Mouse (Mus musculus): ENCODE results near the gene Ccr10.
A peak's percentile ranks its signal among the peaks of the same experiment; 100 is the strongest.
"Not testable (repeated sequence)": the region's sequence is repeated elsewhere in the genome, so short reads cannot be mapped to it uniquely, and the experiment has no call there.

The Ccr10 gene

DNA sequence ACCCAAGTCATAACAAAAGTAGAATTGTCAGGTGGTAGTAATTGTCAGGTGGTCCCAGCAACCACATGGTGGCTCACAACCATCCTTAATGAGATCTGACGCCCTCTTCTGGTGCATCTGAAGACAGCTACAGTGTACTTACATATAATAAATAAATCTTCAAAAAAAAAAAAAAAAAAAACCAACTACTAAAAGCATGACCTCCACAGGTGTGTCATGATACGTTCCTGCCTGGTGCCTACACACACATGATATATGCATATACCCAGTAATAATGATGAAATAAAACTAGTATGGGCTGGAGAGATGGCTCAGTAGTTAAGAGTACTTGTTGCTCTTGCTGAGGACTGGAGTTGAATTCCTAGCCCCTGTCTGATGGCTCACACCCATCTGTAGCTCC is 24.2 kb downstream of the Ccr10 start:
- DNase-seq: no peak

DNA sequence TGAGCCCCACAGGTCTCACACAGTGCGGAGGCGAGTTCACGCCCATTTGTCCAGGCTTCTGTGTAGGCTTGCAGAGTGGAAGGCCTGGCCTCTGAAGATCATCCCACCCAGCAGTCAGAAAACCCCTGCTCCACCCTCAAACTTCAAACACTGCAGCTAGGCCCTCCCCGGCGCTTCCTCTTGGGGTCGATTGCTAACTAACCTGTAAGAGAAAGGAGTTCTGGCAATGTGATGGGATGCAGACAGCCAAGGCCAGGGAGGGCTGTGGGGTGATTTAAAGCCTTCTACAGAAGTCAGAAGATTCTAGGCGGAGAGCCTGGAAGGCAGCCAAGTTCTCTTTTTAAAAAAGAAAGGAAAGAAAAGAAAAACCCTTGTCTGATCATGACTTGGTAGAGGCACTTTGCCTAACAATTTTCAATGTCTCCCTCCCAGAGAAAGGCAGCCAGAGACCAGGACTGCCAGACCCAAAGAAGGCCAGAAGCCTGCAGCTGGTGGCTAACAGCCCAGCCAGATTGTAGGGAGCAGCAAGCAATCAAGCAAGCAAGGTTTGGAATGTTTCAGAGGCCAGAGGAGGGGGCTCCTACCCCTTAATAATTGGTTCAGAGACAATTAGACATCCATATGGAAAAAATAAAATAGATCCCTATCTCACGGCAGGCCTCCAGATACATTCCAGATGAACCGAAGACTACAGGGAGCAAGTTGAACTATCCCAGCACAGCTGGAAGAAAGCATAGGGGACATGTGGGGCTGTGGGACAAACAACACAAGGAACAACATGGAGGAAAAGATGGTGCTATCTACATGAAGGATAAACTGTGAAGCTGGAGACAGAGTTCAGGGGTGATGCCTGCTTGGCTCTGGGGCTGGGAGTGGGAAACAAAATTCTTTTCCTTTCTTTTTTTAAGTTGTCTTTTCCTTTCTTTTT is 25.8 kb downstream of the Ccr10 start:
- DNase-seq: no peak

DNA sequence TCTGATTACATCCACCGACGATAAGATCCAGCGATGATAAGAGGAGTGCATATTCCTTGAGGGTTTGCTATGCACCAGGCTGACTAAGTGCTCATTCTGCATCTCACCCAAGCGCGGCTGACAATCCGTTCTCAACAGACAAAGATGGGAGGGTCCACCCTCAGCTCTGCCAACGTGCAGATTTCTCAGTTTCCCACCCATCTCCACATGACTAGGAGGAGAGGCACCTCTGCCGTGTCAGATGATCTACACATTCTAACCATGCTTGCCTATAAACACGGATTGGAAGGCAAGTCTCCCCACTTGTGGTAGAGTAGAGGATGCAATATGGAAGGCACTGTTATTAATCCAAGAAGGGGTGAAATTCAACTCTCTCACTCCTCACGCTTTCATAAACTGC is 26.5 kb downstream of the Ccr10 start:
- DNase-seq: no peak

DNA sequence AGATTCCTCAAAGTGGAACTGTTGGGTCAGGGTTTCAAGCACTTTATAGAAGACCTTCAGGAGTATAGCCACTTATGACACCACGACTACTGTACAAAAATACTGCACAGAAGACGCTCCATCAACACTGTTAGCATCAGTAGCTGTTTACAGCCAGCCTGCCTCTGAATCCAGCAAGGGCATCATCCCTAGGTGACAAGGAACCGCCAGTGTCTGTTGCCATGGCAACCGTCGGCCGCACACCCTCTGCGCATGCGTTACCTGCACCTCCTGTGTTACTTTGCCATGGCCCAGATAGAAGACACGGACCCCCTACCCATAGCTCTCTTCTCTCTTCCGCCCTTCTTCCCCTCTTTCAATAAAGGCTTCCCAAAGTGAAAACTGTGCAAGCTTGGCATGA is 28.9 kb downstream of the Ccr10 start:
- no peak for DNase-seq

DNA sequence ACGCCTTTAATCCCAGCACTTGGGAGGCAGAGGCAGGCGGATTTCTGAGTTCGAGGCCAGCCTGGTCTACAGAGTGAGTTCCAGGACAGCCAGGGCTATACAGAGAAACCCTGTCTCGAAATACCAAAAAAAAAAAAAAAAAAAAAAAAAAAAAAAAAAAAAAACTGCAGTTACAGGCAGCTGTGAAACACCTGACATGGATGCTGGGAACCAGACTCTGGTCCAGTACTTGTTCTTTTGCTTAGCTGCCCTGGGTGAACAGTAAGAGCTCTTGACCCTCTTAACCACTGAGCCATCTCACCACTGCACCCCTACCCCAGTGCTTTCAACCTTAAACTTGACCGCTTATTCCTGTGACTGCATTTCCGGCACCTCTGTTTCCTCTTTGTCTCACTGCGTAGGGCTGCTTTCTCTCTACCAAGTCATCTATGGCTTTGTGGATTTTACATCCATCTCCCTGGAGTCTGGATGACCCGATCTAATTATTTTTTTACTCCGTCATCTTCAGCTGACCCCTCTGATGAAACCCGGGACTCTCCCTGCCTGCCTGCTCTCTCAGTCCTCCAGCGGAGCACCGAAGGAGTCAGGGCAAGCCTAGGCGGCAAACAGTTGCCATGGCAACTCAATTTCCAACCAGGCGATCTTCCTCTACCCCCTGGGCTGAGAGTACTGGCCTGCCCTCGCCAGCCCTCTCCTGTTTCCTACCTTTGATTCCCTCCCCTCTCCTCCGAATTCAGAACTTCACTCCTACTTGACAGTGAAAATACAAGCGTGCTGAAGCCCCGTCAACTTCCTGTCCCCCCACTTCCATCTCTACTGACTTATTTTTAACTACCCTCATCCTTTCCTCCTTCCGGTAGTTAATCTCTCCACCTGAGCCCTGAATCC is 31.7 kb downstream of the Ccr10 start:
- DNase-seq: peak; percentile 63 to 66

DNA sequence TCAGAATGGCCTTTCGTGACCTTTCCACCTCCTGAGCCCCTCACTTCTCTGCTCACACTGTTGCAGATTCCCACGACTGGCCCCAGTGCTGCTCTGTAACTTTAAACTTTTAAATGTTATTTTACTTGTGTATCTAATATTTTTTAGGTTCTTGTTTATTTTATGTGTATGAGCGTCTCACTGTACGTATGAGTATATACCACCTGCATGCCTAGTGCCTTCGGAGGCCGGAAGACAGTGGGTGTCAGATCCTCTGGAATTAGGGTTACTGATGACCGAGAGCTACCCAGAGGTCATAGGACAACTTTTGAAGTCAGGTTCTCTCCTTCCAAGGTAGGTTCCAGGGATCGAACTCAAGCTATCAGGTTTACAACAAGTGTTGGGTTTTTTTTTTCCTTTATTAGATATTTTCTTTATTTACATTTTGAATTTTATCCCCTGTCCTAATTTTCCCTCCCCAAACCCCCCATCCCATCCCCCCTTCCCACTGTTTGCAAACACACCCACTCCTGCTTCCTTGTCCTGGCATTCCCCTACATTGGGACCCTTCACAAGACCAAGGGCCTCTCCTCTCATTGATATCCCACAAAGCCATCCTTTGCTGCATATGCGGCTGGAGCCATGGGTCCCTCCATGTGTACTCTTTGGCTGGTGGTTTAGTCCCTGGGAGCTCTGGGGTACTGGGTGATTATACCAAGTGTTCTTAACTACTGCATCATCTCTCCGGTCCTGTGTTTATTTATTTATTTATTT is 32.9 kb downstream of the Ccr10 start:
- DNase-seq: no peak

DNA sequence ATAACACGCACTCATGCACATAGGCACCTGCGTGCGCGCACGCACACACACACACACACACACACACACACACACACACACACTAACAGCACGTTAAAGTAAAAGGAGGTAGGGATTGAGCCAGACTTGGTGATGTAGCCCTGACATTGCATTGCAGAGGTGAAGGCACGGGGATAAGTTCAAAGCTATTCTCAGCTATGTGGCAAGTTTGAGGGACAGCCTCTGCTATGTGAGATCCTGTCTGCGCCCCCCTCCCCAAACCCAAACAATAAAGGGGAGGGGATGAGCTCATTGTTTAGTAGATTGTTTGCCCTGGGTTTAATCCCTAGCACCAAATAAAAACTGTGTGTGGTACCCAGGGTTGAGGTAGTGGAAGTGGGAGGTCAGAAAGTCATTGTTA is 34.2 kb downstream of the Ccr10 start:
- no peak for DNase-seq

DNA sequence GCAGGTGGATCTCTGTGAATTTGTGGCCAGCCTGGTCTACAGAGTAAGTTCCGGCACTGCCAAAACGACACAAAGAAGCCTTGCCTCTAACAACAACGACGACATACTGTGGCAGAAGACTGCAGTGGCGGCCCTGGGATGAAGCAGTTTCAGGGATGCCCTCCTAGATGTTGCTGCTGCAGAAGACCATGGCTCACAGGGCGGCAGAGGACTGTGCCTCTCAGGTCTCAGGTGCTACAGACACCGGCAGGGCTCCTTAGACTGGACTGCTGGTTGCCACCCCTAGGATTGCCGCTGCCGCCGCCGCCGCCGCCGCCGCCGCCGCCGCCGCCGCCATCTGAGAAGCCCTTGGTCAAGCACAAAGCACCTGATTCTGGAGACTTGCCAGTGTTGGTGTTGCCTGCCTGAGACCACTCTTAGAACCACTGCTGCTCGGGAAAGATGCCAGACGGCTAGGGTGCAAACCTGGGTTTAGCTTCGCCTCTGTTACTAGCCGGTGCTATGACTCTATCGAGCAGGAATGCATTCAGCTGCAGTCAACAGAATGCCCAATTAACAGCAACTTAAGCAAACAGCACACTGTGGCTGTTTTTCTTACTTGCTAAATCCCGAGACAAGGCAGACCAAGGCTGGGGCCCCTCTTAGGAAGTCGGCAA is 35.0 kb downstream of the Ccr10 start:
- no peak for DNase-seq

DNA sequence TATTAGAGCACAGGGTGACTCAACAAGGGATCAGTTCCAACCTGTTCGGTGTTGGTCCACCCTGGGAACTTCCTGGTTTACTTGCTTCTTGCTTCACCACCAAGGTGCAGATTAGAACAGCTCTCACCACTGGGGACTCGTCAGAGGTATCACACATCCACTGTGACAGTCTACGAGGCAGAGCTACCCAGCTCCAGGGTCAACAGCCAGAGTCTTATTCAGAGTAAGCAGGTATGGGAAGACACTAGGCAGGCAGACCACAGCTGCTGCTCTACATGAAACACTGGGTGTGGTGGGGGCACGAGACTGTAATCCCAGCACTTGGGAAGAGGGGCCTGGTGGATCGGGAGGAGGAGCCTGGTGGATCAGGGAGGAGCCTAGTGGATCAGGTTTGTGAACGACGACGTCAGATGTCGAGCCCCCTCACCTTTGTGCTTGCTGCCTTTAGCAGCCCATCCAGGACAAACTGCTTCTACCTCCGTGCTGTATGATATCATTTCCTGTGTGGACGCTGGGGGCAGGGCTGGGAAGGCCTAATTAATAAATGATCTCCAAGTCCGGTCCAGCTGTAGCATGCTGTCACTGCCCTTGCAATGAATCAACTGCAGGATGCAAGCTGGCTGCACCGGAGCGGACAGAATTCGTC is 36.6 kb downstream of the Ccr10 start:
- DNase-seq: no peak

DNA sequence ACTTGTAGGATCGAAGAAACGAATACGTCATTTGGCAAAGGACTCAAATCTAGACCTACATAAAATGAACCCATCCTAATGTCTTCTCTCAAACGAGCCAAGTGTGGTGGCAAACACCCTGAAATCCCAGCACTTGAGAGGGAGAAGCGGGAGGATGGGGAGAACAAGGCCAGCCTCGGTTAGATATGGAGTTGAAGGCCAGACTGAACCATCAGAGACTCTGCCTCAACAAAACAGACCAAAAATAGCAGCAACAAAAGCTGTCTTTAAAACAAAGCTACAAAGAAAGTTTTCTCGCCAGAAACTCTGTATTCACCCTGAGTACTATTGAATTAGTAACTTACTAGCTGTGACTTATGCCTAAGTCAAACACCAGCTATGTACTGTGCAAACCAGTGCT is 38.2 kb downstream of the Ccr10 start:
- DNase-seq: no peak

DNA sequence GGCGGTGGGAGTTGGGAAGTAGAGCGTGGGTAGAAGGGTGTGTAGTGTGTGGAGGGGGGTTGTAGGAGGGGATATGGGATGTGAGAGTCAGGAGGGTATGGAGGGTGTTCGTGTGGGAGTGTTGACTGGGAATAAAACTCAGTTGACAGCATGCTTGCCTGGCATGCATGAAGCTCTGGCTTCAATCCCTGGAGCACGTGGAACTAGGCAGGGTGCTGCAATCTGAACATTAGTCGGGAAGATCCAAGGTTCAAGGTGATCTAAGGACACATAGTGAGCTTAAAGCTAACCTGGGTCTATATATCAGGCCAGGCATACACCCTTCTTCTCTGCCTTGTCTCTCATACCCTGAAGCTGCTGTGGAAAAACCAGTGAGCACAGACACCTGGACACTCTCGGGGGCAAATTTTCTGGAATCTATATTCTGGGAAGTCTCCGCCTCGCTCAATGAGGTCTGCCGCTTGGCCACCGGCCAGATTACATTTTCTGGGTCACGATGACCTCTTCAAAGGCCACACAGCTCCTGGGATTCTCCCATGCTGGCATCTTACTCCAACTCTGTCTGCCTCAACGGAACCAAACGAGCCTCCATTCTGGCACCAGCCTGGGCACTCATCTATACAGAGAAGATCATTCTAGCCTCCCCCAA is 40.9 kb downstream of the Ccr10 start:
- DNase-seq: no peak

DNA sequence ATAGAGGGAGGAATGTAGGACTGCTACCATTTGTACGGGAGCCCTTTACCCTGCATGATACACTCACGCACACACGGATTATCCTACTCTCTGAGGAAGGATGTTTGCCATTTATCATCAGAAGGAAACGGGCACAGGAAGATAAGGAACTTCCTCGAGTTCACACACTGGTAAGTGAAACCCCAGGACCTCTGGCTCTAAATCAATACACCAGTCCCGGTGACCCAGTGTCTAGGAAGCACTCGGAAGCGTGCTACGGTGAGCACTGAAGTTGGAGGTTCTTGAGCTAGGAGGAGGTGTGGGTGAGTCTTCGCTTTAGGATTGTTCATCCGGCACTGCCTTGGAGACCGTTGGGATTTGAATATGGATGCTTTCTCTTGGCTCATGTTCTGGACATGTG is 42.2 kb downstream of the Ccr10 start:
- no peak for DNase-seq

DNA sequence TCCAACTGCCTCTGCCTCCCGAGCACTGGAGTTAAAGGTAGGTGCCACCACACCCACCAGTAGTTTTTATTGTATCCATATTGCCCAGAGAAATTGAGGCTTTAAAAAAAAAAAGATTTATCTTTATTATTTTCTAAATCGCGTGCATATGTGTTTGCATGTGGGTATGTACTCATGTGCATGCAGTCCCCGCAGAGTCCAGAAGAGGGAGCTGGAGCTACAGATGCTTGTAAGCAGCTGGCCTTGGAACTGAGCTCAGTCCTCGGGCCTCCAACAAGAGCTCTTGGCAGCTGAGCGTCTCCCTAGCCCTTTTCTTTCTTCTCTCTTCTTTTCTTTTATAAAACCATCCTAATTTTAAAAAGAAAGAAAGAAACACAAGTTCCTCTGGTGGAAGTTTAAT is 43.5 kb downstream of the Ccr10 start:
- no peak for DNase-seq

DNA sequence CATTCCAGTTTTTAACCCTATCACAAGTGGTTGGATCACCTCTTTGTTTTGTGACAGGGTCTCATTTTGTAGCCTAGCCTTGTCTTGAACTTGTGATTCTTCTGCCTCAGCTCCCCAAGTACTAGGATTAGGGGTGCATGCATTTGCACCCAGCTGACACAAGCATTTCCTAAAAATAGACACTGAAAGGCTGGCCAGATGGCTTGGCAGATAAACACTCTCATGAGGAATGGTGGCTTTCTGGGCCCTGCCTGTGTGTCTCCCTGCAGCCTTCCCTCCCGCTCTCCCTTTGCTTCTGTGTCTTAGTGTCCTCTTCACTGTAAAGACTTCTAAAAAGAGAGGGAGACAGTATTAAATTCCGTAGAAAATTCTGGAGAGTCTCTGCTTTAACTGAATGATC is 44.1 kb downstream of the Ccr10 start:
- no peak for DNase-seq

DNA sequence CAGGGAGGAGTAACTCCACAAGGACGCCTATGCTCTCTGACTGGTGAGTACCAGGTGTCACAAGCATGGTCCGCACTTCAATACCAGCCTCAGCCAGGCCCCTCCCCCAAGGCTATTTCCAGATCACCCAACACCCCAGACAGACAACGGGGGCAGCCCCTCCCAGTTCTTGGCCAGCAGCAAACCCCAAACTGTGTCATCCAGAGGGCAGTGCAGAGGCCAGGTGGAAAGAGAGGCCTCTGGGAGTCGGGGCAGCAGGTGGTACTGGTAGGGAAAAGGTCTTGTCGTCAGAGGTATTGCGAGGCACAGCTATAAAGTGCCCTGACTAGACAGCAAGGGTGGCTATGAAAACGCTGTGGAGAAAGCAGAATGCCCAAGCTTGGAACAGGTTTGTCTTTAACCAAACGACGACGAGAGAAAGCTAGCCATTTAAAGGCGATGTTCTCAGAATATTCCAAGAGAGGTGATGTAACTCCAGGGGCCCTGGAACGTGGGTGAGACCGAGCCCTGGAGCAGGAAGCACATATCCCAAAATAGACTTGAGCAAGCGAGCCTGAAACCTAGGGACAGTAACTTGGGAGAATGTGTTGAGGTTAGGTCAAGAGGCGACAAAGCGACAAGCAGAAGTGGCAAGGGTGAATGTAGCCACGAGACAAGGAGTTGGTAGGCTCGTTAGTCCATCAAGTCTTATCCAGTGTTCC is 45.0 kb downstream of the Ccr10 start:
- DNase-seq: no peak

DNA sequence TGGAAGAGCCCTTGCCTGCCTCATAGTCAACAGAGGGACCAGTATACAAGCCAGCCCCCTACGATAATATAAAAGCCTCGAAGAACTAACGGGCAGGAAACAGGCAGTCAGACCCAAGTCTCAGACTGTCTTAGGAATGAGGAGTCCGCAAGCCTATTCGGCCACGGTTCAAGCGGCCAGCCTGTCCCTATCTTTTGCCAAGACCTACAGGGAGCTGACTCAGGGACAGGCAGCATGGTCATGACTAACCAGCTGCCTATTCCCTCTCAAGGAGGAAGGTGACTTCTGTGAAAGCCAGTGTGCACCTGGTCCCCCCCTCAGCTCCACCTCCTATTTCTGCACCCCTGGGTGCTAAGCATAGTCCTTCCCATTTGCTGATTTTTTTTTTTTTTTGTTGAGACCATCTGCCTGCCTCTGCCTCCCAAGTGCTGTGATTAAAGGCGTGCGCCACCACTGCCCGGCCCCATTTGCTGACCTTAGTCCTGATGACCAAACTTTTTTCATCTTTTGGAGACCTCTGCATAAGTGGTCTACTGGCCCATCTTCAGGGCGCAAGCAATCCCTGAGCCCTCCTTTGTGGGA is 46.2 kb downstream of the Ccr10 start:
- no peak for DNase-seq

DNA sequence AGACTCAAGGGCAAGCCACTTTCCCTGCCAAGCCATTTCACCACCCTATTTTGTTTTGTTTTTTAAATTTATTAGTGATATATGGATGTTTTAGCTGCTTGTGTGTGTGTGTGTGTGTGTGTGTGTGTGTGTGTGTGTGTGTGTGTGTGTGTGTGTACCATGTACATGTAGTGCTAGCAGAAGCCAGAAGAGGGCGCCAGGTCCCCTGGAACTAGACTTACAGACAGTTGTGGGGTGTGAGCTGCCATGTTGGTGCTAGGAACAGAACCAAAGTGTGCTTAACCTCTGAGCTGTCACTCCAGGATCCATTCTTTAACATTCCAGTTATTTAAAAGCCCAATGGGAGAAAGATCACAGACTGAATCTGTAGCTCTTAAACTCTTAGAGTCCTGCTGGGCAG is 48.2 kb downstream of the Ccr10 start:
- no peak for DNase-seq

DNA sequence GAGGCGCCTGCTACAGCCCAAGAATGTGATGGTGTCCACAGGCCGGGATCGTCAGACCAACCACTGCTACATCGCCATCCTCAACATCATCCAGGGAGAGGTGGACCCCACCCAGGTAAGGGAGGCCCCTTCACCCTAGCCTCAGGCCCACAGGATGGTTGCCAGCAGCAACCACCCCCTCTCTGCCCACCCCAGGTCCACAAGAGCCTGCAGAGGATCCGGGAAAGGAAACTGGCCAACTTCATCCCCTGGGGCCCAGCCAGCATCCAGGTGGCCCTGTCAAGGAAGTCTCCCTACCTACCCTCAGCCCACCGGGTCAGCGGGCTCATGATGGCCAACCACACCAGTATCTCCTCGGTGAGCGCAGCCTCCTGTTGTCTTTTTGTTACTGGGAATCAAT is 50.2 kb downstream of the Ccr10 start:
- not testable (repeated sequence) for DNase-seq

DNA sequence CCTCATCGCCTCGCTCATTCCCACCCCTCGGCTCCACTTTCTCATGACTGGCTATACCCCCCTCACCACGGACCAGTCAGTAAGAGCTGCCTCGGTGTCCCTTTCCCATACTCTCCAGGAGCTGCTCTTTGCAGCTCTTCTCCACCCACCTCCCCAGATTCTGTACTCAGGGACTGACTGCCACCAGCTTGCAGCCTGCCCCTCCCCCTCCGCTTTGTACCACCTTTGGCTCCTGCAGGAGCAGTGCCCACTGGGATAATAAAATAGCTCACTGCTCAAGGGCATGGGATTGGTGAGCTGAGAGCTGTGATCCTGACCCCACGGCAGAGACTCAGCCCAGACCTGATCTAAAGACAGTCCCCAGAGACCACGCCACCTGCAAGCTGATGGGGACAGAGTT is 50.7 kb downstream of the Ccr10 start:
- not testable (repeated sequence) for DNase-seq
